Mouse (Mus musculus) lung, embryonic 15.5 days (tissue): ENCODE measurements at regions not wholly inside any gene's neighbourhood (a gene's known extent, or its start where the extent isn't known, plus 50 kb on each side); places are given as distances from the start of the nearest gene placed in this dataset.
"Not testable (repeated sequence)": the region's sequence is repeated elsewhere in the genome, so short reads cannot be mapped to it uniquely, and the experiment has no call there.

Source experiments
- ATAC-seq: fragments of 200-750 bp; cut with Nextera tagmentation; 2 replicates; pipeline ENCODE4 v1.8.0; 2017; ENCODE audit warnings: moderate number of reproducible peaks, borderline replicate concordance; ENCODE audit not compliant: low FRiP score, low TSS enrichment; ENCODE audit errors: extremely low read depth
- H3K27ac ChIP-seq: fragments of 300-500 bp; sonication (generic); 2 replicates; pipeline ENCODE4 v1.5.1; 2015; ENCODE audit warnings: moderate library complexity, mild to moderate bottlenecking, inconsistent platforms
- H3K27me3 ChIP-seq: fragments of 300-500 bp; sonication (generic); 2 replicates; pipeline ENCODE4 v1.6.1; 2015; ENCODE audit warnings: inconsistent platforms
- H3K36me3 ChIP-seq: fragments of 300-500 bp; sonication (generic); 2 replicates; pipeline ENCODE4 v1.6.1; 2015; ENCODE audit warnings: inconsistent platforms
- H3K4me1 ChIP-seq: fragments of 300-500 bp; sonication (generic); 2 replicates; pipeline ENCODE4 v1.6.1; 2015; ENCODE audit warnings: inconsistent platforms
- H3K4me2 ChIP-seq: fragments of 300-500 bp; sonication (generic); 2 replicates; pipeline ENCODE4 v1.6.1; 2015; ENCODE audit warnings: inconsistent platforms, mild to moderate bottlenecking, moderate library complexity
- H3K4me3 ChIP-seq: fragments of 300-500 bp; sonication (generic); 2 replicates; pipeline ENCODE4 v1.5.1; 2015; ENCODE audit warnings: mild to moderate bottlenecking, inconsistent platforms
- H3K9ac ChIP-seq: fragments of 300-500 bp; sonication (generic); 2 replicates; pipeline ENCODE4 v1.6.1; 2015; ENCODE audit warnings: inconsistent platforms
- H3K9me3 ChIP-seq: fragments of 300-500 bp; sonication (generic); 2 replicates; pipeline ENCODE4 v1.6.1; 2016; ENCODE audit warnings: inconsistent platforms
- WGBS: fragments of 180-500 bp; shearing (Covaris S2); methylation state at CpG from one replicate; pipeline ENCODE4 v1.1.7; 2015; 5-methylcytosine and 5-hydroxymethylcytosine counted together

GRCm38 (mm10) chr8:20557609-20558008, 57.1 kb upstream of the Gm21119 start:
- peak overlapping the region; percentile 30 for H3K4me3 ChIP-seq
- ATAC-seq, result peak; percentile 98

More at GRCm38 (mm10) chr8:20557609-20558008, 57.1 kb upstream of the Gm21119 start:
- not testable (repeated sequence) for H3K36me3 ChIP-seq, H3K4me1 ChIP-seq, H3K27ac ChIP-seq, H3K9ac ChIP-seq, H3K27me3 ChIP-seq, H3K9me3 ChIP-seq
- WGBS, result 43% methylated on average over 45 of the region's 47 CpGs
- H3K4me2 ChIP-seq, result peak overlapping the region; percentile 41
